Mouse (Mus musculus) liver, embryonic 13.5 days (tissue): ENCODE data around the gene Gast. TPM values are rescaled to one million over a fixed set of nuclear protein-coding genes. Genes with fewer than 3 reads are reported as not detected.

Source experiments
- ATAC-seq: fragments of 200-750 bp; cut with Nextera tagmentation; 2 replicates; pipeline ENCODE4 v1.8.0; 2017; ENCODE audit warnings: low read depth, mild to moderate bottlenecking, moderate number of reproducible peaks, moderate library complexity
- DNase-seq: peaks from one replicate; pipeline ENCODE4 v3.0.0; 2022
- H3K27ac ChIP-seq: fragments of 300-500 bp; sonication (generic); 2 replicates; pipeline ENCODE4 v1.5.1; 2015; ENCODE audit warnings: moderate library complexity, mild to moderate bottlenecking, inconsistent platforms
- H3K27me3 ChIP-seq: fragments of 300-500 bp; sonication (generic); 2 replicates; pipeline ENCODE4 v1.6.1; 2015; ENCODE audit warnings: mild to moderate bottlenecking, inconsistent platforms
- H3K36me3 ChIP-seq: fragments of 300-500 bp; sonication (generic); 2 replicates; pipeline ENCODE4 v1.6.1; 2015; ENCODE audit warnings: mild to moderate bottlenecking, inconsistent platforms
- H3K4me1 ChIP-seq: fragments of 300-500 bp; sonication (generic); replicated peaks from 2 replicates; pipeline ENCODE4 v1.6.1; 2015; ENCODE audit warnings: inconsistent platforms
- H3K4me2 ChIP-seq: fragments of 300-500 bp; sonication (generic); 2 replicates; pipeline ENCODE4 v1.6.1; 2015; ENCODE audit warnings: inconsistent platforms, mild to moderate bottlenecking, moderate library complexity
- H3K4me3 ChIP-seq: fragments of 300-500 bp; sonication (generic); replicated peaks from 2 replicates; pipeline ENCODE4 v1.5.1; 2015; ENCODE audit warnings: mild to moderate bottlenecking, inconsistent platforms
- H3K9ac ChIP-seq: fragments of 300-500 bp; sonication (generic); 2 replicates; pipeline ENCODE4 v1.6.1; 2015; ENCODE audit warnings: mild to moderate bottlenecking, inconsistent platforms
- H3K9me3 ChIP-seq: fragments of 300-500 bp; sonication (generic); replicated peaks from 2 replicates; pipeline ENCODE4 v1.6.1; 2016; ENCODE audit warnings: inconsistent platforms
- WGBS: fragments of 180-500 bp; shearing (Covaris S2); methylation state at CpG from one replicate; pipeline ENCODE4 v1.1.7; 2015; ENCODE audit not compliant: insufficient replicate concordance; 5-methylcytosine and 5-hydroxymethylcytosine counted together
- polyA plus RNA-seq: library from polyadenylated mRNA; unstranded; fragments of >200 nt; fragmentation: Nextera tagmentation; extraction: Ambion mirVana; gene quantifications from 2 replicates; pipeline ENCODE4 v1.2.1, GENCODE M21; 2015

The Gast gene
- not detected in 2 replicates for polyA plus RNA-seq

GRCm38 (mm10) chr11:100333944-100334457, at the start of gene Gast:
TSS of gene Gast (plus strand) at chr11:100334407.
- Histone ChIP-seq H3K4me2 (no peak within 1 kb of the TSS), H3K9me3 (no peaks in the 10 kb centered on the region), H3K36me3 (no peaks in the 10 kb centered on the region), H3K4me1 (no peaks in the 10 kb centered on the region; the same call in 1 of the 2 replicates), H3K27me3 (peaks cover 3% of the 10 kb centered on the region; the same call in 1 of the 2 replicates), H3K9ac (no peak within 1 kb of the TSS), H3K27ac (no peak within 1 kb of the TSS), H3K4me3 (no peak within 1 kb of the TSS)
- ATAC-seq (no peak), DNase-seq (no peak)
- WGBS, result 64% methylated on average over 6 of the region's 6 CpGs

DNA sequence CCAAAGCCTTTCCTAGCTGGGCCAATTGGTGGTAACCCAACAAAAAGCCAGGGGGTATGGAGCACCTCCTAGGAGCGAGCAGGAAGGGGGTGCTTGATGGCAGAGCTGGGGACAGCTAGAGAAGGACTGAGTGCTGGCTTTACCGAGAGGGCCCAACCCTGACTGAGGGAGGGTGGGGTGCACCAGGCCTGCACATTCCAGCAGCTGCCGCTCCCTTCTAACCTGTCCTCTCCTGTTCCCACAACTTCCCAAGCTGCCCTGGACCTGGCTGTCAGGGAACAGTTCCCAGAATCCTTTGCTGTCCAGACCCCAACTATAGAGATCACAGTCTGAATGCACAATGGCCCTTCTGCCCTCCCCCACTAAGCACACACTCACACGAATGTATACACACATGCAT, 49.2 kb upstream of the Gast start:
- 61% methylated on average over 3 of the region's 4 CpGs for WGBS
- DNase-seq, result no peak

GRCm38 (mm10) chr11:100287024-100287423, 47.2 kb upstream of the Gast start:
- Histone ChIP-seq H3K27ac (no peak overlapping the region), H3K9me3 (no peaks in the 10 kb centered on the region), H3K36me3 (no peaks in the 10 kb centered on the region), H3K4me2 (no peak overlapping the region), H3K27me3 (no peaks in the 10 kb centered on the region), H3K4me3 (no peak overlapping the region), H3K4me1 (no peaks in the 10 kb centered on the region), H3K9ac (no peak overlapping the region)
- ATAC-seq (no peak), DNase-seq (no peak)
- 47% methylated on average over 10 of the region's 10 CpGs for WGBS

More for the DNA sequence above, 49.2 kb upstream of the Gast start:
- Histone ChIP-seq H3K27ac (no peak overlapping the region), H3K4me3 (no peak overlapping the region), H3K36me3 (no peaks in the 10 kb centered on the region), H3K4me2 (no peak overlapping the region), H3K27me3 (no peaks in the 10 kb centered on the region), H3K9ac (no peak overlapping the region), H3K4me1 (no peaks in the 10 kb centered on the region), H3K9me3 (no peaks in the 10 kb centered on the region)
- ATAC-seq, result no peak

DNA sequence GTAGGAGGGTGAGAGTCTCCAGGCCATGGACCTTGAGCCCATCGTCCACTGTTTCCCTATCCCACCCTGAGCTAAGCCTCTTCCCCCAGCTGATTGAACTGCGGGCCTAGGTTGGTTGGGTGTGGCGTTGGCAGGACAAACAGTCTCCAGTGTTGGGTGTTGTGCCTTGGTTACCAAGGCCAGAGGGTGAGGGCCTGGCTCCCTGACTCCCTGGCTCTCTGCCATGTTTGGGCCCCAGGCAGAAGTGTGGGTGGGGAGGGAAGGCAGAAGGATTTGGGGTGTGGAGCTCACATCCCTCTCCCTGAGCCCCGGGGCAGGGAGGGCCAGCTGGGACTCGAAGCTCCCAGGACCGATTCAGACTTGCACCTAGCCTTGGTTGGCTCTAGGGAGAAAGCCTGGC, 45.3 kb upstream of the Gast start:
- no peak overlapping the region for H3K9ac ChIP-seq
- H3K27me3 ChIP-seq, result no peaks in the 10 kb centered on the region
- H3K36me3 ChIP-seq, result no peaks in the 10 kb centered on the region
- H3K4me2 ChIP-seq, result no peak overlapping the region
- H3K4me3 ChIP-seq, result no peak overlapping the region
- ATAC-seq (no peak), DNase-seq (no peak)
- WGBS, result 70% methylated on average over 6 of the region's 6 CpGs
- no peaks in the 10 kb centered on the region for H3K4me1 ChIP-seq
- H3K9me3 ChIP-seq, result no peaks in the 10 kb centered on the region
- H3K27ac ChIP-seq, result no peak overlapping the region

GRCm38 (mm10) chr11:100290235-100290634, 44.0 kb upstream of the Gast start:
- H3K9ac ChIP-seq, result no peak overlapping the region
- WGBS, result 50% methylated on average over 5 of the region's 5 CpGs
- H3K36me3 ChIP-seq, result no peaks in the 10 kb centered on the region
- no peaks in the 10 kb centered on the region for H3K27me3 ChIP-seq
- H3K9me3 ChIP-seq, result no peaks in the 10 kb centered on the region
- no peak for ATAC-seq
- H3K27ac ChIP-seq, result no peak overlapping the region
- no peak overlapping the region for H3K4me2 ChIP-seq
- H3K4me1 ChIP-seq, result no peaks in the 10 kb centered on the region
- DNase-seq, result no peak
- no peak overlapping the region for H3K4me3 ChIP-seq

GRCm38 (mm10) chr11:100292884-100293283, 41.3 kb upstream of the Gast start:
- Histone ChIP-seq H3K4me3 (no peak overlapping the region), H3K4me1 (peaks cover under 1% of the 10 kb centered on the region), H3K9me3 (no peaks in the 10 kb centered on the region), H3K27ac (no peak overlapping the region), H3K36me3 (no peaks in the 10 kb centered on the region), H3K4me2 (no peak overlapping the region), H3K27me3 (no peaks in the 10 kb centered on the region), H3K9ac (no peak overlapping the region)
- ATAC-seq (no peak), DNase-seq (no peak)
- 49% methylated on average over 6 of the region's 6 CpGs for WGBS

DNA sequence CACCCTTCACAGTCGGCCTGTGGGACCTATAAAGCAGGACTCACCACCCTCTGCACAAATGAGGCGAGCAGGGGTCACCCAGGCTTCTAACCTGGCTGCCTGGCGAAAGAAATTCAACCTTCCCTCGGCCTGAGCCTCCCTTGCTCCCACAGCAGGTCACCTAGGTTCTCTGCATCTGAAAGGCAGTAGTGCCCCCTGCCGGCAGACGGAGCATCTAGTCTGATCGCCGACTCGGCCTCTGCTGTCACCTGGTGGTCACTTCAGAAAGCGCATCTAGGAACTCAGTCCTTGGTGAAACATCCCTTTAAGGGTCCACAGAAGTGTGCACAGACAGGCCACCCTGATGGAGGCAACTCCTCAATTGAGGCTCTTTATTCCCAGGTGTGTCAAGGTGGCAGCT, 38.9 kb upstream of the Gast start:
- Histone ChIP-seq H3K4me1 (peaks cover 5% of the 10 kb centered on the region), H3K36me3 (no peaks in the 10 kb centered on the region), H3K27ac (no peak overlapping the region), H3K27me3 (no peaks in the 10 kb centered on the region), H3K9ac (no peak overlapping the region), H3K9me3 (no peaks in the 10 kb centered on the region), H3K4me3 (no peak overlapping the region), H3K4me2 (no peak overlapping the region)
- ATAC-seq (peak; percentile 25; the same call in 1 of the 2 replicates), DNase-seq (peak; percentile 67)
- WGBS, result 6% methylated on average over 10 of the region's 10 CpGs

GRCm38 (mm10) chr11:100297801-100298200, 36.4 kb upstream of the Gast start:
- Histone ChIP-seq H3K4me2 (peak overlapping the region; percentile 54), H3K9me3 (no peaks in the 10 kb centered on the region), H3K36me3 (no peaks in the 10 kb centered on the region), H3K9ac (no peak overlapping the region; the same call in 1 of the 2 replicates), H3K4me3 (no peak overlapping the region; the same call in 1 of the 2 replicates), H3K27me3 (no peaks in the 10 kb centered on the region), H3K4me1 (peaks cover 5% of the 10 kb centered on the region), H3K27ac (no peak overlapping the region)
- WGBS, result 29% methylated on average over 5 of the region's 5 CpGs
- ATAC-seq (no peak), DNase-seq (no peak)

GRCm38 (mm10) chr11:100298274-100299036, 35.8 kb upstream of the Gast start:
- WGBS, result 16% methylated on average over 18 of the region's 18 CpGs
- Histone ChIP-seq H3K4me3 (no peak overlapping the region; the same call in 1 of the 2 replicates), H3K4me2 (peak overlapping the region; percentile 54), H3K9me3 (no peaks in the 10 kb centered on the region), H3K9ac (no peak overlapping the region; the same call in 1 of the 2 replicates), H3K27me3 (no peaks in the 10 kb centered on the region), H3K4me1 (peaks cover 5% of the 10 kb centered on the region), H3K27ac (no peak overlapping the region), H3K36me3 (no peaks in the 10 kb centered on the region)
- peak; percentile 70 for DNase-seq
- peak; percentile 43 for ATAC-seq

- no peak overlapping the region for H3K4me2 ChIP-seq
- ATAC-seq, result no peak
- H3K4me3 ChIP-seq, result no peak overlapping the region
- peaks cover 5% of the 10 kb centered on the region for H3K4me1 ChIP-seq
- no peak overlapping the region for H3K27ac ChIP-seq
- 0 out of 2 replicates have a peak, but pooled peaks cover under 1% of the 10 kb centered on the region for H3K27me3 ChIP-seq
- 6% methylated on average over 5 of the region's 5 CpGs for WGBS
- no peak overlapping the region for H3K9ac ChIP-seq
- no peaks in the 10 kb centered on the region for H3K9me3 ChIP-seq
- no peaks in the 10 kb centered on the region for H3K36me3 ChIP-seq
- DNase-seq, result peak; percentile 65
Observed at GRCm38 (mm10) chr11:100300293-100300692, 33.9 kb upstream of the Gast start.

- H3K4me2 ChIP-seq, result no peak overlapping the region
- H3K4me3 ChIP-seq, result no peak overlapping the region
- 22% methylated on average over 5 of the region's 5 CpGs for WGBS
- no peaks in the 10 kb centered on the region for H3K9me3 ChIP-seq
- H3K27me3 ChIP-seq, result 0 out of 2 replicates have a peak, but pooled peaks cover 4% of the 10 kb centered on the region
- H3K27ac ChIP-seq, result no peak overlapping the region
- peaks cover 5% of the 10 kb centered on the region for H3K4me1 ChIP-seq
- DNase-seq (no peak), ATAC-seq (no peak)
- no peak overlapping the region for H3K9ac ChIP-seq
- no peaks in the 10 kb centered on the region for H3K36me3 ChIP-seq
Observed at GRCm38 (mm10) chr11:100301292-100301691, 32.9 kb upstream of the Gast start.
